Mouse (Mus musculus) adrenal gland, postnatal 36 days (tissue): ENCODE results near the gene Zfp68. TPM values are rescaled to one million over a fixed set of nuclear protein-coding genes. Genes with fewer than 3 reads are reported as not detected.
"Not testable (repeated sequence)": the region's sequence is repeated elsewhere in the genome, so short reads cannot be mapped to it uniquely, and the experiment has no call there.

Experiments used
- DNase-seq, 2 experiments: peaks; one replicate each; pipeline ENCODE4 v3.0.0; 2021; ENCODE audit warnings: mixed read lengths in 1 of 2
- long read RNA-seq, 2 experiments: library from polyadenylated mRNA; stranded (forward); transcript quantifications; one replicate each; pipeline ENCODE4 v2.0.0; 2021; ENCODE audit warnings: borderline sequencing depth in 2 of 2
- microRNA-seq: library from miRNA; unstranded; fragments of <30 nt; microRNA quantifications from one replicate; pipeline ENCODE4 v1.2.0, GENCODE M21; 2021
- total RNA-seq, 2 experiments: library from RNA; stranded (reverse); gene quantifications; 2 replicates each; pipeline ENCODE4 v1.2.3; 2021

Zfp68 gene
- total RNA-seq: 10 to 100 TPM; 18.7 to 20.8 TPM
- long read RNA-seq, experiment 1, full-length matches to known transcripts: 36 of 38 reads
- long read RNA-seq, experiment 1, partial matches to known transcripts: 0 of 38 reads
- long read RNA-seq, experiment 1, other reads (novel, unspliced or antisense): 2 of 38 reads
- long read RNA-seq, experiment 2, full-length matches to known transcripts: 10 of 10 reads
- long read RNA-seq, experiment 2, partial matches to known transcripts: 0 of 10 reads
- long read RNA-seq, experiment 2, other reads (novel, unspliced or antisense): 0 of 10 reads

DNA sequence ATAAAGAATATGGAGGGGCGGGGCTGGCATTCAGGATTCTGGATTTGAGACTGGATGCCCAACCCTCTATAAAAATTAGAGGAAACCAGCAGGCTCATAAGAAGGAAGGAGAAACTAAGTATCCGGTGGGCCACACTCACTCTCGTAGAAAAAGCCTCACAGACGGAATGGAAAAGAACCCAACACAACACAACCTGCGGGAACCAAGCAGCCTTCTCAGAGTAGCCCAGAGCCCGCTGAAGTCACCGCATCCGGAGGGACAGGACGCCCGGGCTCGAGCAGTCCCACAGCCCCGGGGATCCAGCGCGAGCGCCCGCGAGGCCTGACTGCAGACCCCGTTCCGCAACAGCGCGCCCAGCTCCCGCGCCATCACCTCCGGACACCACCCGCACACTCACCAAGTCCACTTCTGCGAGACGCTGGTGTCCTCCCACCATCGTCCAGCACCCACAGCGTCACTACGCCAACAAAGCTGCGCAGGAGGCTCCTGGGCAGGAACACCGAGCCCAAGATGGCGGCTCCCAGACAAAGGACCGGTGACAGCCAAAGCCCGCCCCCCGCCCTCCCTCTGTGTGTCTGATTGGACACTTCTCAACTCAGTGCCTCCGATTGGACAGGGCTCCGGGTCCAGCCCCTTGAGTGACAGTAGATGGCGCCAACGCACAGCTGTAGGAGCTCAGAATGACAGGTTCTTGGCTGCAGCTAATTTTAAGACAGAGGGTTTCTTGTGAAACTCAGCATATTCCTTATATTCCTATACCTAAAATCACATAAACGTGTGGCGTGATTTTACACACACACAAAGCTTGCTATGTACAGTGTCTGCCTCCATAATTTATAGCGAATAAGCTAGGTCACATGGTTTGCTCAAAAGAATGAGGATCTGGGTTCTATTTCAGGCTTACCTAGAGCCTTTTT, at the start of gene Zfp68:
Gene Zfp68, minus strand, starts transcription at position 551 of the 918 bp plus-strand sequence.
- DNase-seq: peak; percentile 94 to 95

- peak; percentile 33 to 55 for DNase-seq
Observed at GRCm38 (mm10) chr5:138658922-138659321, 39.4 kb upstream of the Zfp68 start.

DNA sequence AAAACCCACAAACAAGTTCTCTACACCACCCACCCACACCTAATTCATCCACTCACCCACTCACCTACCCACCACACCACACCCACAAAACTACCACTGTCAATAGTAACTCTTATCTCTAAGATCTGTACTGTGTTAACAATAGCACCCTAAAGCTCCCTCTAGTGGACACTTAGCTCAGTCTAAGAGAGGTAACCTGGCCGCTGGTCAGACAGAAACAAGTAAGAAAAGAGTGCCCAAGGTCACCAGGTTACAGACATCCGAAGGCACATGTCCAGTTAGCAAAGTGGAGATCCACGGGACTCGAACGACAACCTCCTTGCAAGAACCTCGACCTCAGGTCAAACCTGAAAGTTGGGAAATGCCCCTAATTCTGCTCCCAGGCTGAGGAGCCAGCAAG, 38.3 kb upstream of the Zfp68 start:
- DNase-seq: peak in 1 of 2 experiments; percentile 42

DNA sequence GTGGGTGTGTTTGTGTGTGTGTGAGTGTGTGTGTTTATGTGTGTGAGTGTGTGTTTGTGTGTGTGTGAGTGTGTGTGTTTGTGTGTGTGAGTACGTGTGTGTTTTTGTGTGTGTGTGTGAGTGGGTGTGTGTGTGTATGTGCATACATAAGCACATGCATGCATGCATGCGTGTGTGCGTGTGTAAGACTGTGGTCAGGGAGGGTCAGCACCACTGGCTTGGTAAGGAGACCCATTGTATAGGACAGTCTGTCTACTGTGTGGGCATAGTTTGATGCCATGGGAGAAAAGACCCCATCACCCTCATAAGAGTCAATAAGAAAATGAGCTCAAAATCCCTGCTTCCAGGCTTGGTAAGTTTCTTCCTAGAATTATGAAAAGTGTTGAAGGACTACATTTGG, 37.8 kb upstream of the Zfp68 start:
- no peak for DNase-seq

DNA sequence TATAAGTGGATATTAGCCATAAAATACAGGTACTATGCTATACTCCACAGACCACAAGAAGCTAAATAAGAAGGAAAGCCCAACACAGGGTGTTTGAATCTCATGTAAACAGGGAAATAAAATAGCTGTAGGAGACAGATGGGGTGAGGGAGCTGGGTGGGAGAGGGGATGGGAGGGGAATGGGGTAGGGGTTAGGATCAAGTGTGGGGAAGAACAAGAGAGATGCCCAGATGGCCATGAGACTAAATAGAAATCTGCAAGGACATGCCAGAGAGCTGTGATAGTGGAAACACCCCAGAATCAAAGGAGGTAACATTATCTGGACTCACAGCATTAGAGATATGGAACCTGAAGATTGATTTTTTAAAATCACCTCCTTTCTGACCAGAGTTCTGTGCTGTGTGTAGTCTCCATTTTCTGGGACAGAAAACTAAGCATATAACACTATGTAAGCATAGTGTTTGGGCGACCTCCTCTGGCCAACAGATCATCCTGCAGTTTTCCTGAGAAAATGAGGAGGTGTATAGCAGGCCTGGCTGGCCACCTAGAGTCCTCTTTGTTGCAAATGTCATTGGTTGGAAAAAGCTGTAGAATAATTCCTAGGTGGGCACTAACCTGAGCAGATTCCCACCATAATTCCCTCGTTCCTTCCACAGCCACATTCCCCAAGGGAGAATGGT, 37.1 kb upstream of the Zfp68 start:
- peak; percentile 35 to 45 for DNase-seq

- DNase-seq: no peak
Observed at GRCm38 (mm10) chr5:138652911-138653310, 33.4 kb upstream of the Zfp68 start.

DNA sequence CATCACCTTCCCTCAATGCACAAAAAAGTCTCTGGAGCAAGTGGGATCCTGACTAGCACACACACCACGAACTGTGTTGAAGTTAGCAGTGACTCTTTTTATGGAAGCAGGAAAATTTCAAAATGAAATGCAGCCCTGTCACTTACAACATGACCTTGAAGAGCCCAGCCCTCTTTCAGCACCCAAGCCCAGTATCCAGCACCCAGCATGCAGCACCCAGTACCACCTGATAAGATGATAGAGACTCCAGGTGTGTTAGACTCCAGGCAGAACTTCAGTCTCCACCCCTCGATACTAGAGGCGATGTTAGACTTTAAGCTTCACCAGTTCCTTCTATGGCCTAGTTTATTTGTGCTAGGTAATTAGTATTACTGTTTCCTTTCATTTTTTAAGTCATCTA, 22.2 kb upstream of the Zfp68 start:
- no peak for DNase-seq

GRCm38 (mm10) chr5:138641081-138641480, 21.5 kb upstream of the Zfp68 start:
- DNase-seq: no peak

- no peak for DNase-seq
Observed at GRCm38 (mm10) chr5:138636486-138636885, 16.9 kb upstream of the Zfp68 start.

DNA sequence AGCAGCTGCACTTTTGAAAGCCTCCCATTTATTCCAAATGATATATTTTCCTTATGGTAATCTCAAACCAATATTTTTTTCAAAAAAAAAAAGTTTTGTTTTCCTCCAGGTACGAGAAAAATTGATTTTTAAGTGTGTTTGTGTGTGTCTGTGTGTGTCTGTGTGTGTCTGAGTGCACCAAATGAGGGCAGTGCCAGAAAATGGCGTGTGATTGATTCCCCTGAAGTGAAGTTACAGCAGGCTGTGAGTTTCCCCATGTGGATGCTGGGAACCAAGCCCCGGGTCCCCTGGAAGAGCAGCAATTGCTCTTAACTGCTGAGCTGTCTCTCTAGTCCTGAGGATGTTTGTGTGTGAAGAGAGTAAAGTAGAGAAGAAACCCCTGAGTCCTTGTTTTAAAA, 3.9 kb upstream of the Zfp68 start:
- DNase-seq: no peak

DNA sequence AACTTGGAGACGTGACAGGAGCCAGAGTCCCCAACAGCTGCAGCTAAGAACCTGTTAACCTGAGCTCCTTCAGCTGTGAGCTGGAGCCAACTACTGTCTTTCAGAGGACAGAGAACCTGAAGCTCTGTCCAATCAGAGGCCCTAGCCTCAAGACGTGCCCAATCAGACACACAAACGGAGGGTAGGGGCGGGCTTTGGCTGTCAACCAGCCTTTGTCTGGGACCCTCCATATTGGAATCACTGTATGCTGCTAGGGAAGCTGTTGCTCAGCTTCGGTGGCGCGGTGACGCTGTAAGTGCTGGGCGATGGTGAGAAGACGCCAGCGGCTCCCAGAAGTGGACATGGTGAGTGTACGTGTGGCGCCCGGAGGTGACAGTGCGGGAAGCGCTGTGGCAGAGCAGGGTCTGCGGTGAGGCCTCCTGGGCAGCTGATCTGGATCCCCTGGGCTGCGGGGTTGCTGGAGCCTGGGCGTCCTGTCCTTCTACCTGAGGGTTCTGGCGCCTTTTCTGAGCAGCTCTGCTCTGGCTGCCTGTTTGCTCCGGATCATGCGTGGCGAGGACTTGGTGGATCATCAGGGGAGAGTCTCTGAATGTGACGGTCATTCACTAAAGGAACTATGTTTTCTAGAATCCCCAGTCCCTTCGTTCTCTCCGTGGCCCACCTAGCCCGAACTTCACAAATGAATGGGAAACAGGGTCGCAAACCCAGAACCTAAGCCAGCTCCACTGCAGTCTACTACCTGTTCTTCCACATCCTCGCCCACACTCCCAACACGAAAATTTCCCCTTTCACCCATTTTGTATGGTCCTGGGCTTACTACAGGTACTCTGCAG, 3.3 kb upstream of the Zfp68 start, which contains the start of gene A430033K04Rik:
Gene A430033K04Rik, plus strand, starts transcription at position 215 of the 833 bp plus-strand sequence.
- DNase-seq: peak; percentile 94 to 95

DNA sequence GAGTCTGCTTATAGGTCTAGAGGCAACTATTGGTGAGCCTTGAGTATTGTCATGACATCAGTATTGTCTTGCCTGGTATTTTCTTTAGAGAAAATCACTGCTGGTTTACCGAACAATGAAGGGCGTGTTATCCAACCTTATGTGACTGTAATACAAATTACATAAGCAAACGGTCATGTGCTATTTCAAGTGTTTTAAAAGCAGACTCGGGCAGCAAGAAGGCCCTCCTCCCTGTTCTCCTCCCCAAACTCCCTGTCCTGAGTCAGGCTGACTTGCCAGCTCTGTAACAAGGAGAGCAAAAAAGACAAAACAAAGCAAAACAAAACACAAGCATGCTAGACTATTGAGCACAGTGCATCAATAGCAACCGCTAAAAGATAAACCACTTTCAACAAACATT, 1.3 kb upstream of the Zfp68 start:
- DNase-seq: no peak

GRCm38 (mm10) chr5:138618353-138618752, 1.2 kb downstream of the Zfp68 start:
- DNase-seq: no peak

DNA sequence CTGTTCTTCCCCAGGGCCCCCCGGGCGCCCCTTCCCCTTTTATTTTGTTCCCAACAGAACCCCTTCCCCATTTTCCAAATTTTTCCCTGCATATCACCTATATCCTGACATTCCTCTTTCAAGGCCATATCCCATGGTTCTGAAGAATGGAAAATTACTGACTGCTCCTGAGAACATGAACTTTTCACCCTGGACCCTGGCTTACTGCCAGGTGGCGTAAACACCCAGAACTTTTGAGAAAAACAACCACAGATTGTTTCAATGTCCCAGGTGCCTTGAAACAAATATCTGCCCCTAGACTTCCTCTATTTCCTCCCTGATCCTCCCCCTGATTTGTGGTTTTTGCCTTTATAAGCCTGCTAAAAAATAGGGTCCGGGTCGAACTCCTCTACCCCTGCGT, 32.2 kb downstream of the Zfp68 start:
- no peak for DNase-seq

- peak; percentile 10 to 15 for DNase-seq
Observed at GRCm38 (mm10) chr5:138571623-138572022, 47.9 kb downstream of the Zfp68 start.

- DNase-seq: not testable (repeated sequence)
Observed at GRCm38 (mm10) chr5:138564612-138565011, 54.9 kb downstream of the Zfp68 start, which contains the start of gene 1700123K08Rik. Gene 1700123K08Rik, minus strand, starts transcription at chr5:138564712.

Small RNA genes within 50 kb of the gene (microRNA-seq; reads per million reads assigned to microRNA genes)
- not detected for gene Gm24082

Other genes with a start within 250 kb of the Zfp68 start
- 1 to 10 TPM; 5.5 to 8.1 TPM for gene Zfp157, start 178.3 kb downstream of the Zfp68 start, total RNA-seq
- not detected for gene 1700123K08Rik, start 55.0 kb downstream of the Zfp68 start, total RNA-seq
- gene A430033K04Rik, start 3.1 kb upstream of the Zfp68 start, total RNA-seq: 1 to 10 TPM; 4.0 to 4.1 TPM
- gene Fam20c, start 134.8 kb upstream of the Zfp68 start, total RNA-seq: 10 to 100 TPM; 12.2 to 12.5 TPM
- gene Gm5294, start 200.3 kb upstream of the Zfp68 start, total RNA-seq: not detected